Mouse (Mus musculus) embryonic facial prominence, embryonic 14.5 days (tissue): ENCODE results near the gene Lmo3. TPM values are rescaled to one million over a fixed set of nuclear protein-coding genes. Genes with fewer than 3 reads are reported as not detected.

ENCODE experiments used
- ATAC-seq: fragments of 200-750 bp; cut with Nextera tagmentation; 2 replicates; pipeline ENCODE4 v1.8.0; 2017; ENCODE audit warnings: low read depth, moderate number of reproducible peaks, moderate TSS enrichment
- DNase-seq: peaks from one replicate; pipeline ENCODE4 v3.0.0-alpha.2; 2015; ENCODE audit warnings: low spot score
- H3K27ac ChIP-seq: fragments of 300-500 bp; sonication (generic); replicated peaks from 2 replicates; pipeline ENCODE4 v1.5.1; 2014; ENCODE audit warnings: low read depth, mild to moderate bottlenecking, low read length, moderate library complexity
- H3K27me3 ChIP-seq: fragments of 300-500 bp; sonication (generic); replicated peaks from 2 replicates; pipeline ENCODE4 v1.6.1; 2014; ENCODE audit warnings: low read length; ENCODE audit not compliant: control insufficient read depth, insufficient read depth
- H3K36me3 ChIP-seq: fragments of 300-500 bp; sonication (generic); 2 replicates; pipeline ENCODE4 v1.6.1; 2014; ENCODE audit warnings: low read length, mixed read lengths; ENCODE audit not compliant: control insufficient read depth, insufficient read depth
- H3K4me1 ChIP-seq: fragments of 300-500 bp; sonication (generic); 2 replicates; pipeline ENCODE4 v1.6.1; 2014; ENCODE audit warnings: antibody characterized with exemption, low read length; ENCODE audit not compliant: control insufficient read depth, insufficient read depth
- H3K4me2 ChIP-seq: fragments of 300-500 bp; sonication (generic); 2 replicates; pipeline ENCODE4 v1.6.1; 2014; ENCODE audit warnings: low read depth, mild to moderate bottlenecking, low read length, moderate library complexity, mixed read lengths
- H3K4me3 ChIP-seq: fragments of 300-500 bp; sonication (generic); 2 replicates; pipeline ENCODE4 v1.5.1; 2014; ENCODE audit warnings: low read depth, mild to moderate bottlenecking, low read length
- H3K9ac ChIP-seq: fragments of 300-500 bp; sonication (generic); 2 replicates; pipeline ENCODE4 v1.6.1; 2014; ENCODE audit warnings: low read depth, mild to moderate bottlenecking, low read length, moderate library complexity, mixed read lengths
- H3K9me3 ChIP-seq: fragments of 300-500 bp; sonication (generic); 2 replicates; pipeline ENCODE4 v1.6.1; 2016; ENCODE audit warnings: low read length; ENCODE audit not compliant: control insufficient read depth
- WGBS: fragments of 180-500 bp; shearing (Covaris S2); extraction: QIAGEN DNeasy Blood & Tissue Kit; methylation state at CpG from one replicate; pipeline ENCODE4 v1.1.7; 2014; 5-methylcytosine and 5-hydroxymethylcytosine counted together
- polyA plus RNA-seq: library from polyadenylated mRNA; unstranded; fragments of >200 nt; fragmentation: Nextera tagmentation; extraction: Ambion mirVana; gene quantifications from 2 replicates; pipeline ENCODE4 v1.2.1, GENCODE M21; 2014

Gene Lmo3
- polyA plus RNA-seq, 1 experiment from 2014 or later, result 2.5 TPM

DNA sequence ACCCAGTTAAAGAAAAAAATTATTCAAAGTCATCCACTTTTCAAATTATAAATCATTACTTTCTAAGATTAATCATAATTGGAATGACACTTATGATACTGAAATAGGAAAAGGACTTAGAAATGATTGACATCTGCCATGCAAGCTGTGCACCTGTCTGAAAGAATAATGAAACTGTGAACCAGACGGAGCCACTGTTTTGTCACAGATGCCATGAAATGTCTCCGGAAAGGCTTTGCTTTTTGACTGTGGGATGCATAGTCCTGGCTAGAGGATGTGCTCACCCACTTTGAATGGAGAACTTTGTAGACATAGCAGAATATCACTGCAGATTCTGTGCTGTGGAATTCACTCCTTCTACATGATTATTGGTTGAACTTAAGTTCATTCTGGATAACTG lies 18.4 kb downstream of the Lmo3 start:
- Histone ChIP-seq H3K36me3 (no peaks in the 10 kb centered on the region), H3K4me1 (no peaks in the 10 kb centered on the region), H3K27ac (no peak overlapping the region), H3K9me3 (no peaks in the 10 kb centered on the region), H3K27me3 (no peaks in the 10 kb centered on the region), H3K4me3 (no peak overlapping the region), H3K4me2 (no peak overlapping the region), H3K9ac (no peak overlapping the region)
- 74% methylated on average over 2 of the region's 2 CpGs for WGBS
- no peak for ATAC-seq
- no peak for DNase-seq

DNA sequence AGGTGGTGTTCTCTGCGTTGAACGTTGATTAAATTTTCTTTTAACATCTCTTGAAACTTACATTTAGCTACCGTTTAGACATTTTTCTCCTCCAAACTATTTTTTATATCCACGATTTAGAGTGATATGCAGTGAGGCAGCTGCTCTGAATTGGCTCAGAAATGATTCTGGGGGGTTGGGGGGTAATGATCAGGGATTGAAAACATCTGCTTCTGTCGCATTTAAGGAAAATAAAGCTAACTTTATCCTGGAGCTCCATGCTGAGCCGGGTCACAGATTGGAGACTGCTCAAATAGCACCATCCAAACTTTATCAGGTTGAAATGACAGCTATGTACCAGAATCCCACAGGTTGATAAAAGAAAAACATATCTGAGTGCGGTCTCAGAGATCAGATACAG lies 29.6 kb downstream of the Lmo3 start:
- DNase-seq, result peak; percentile 5
- WGBS, result 32% methylated on average over 7 of the region's 7 CpGs
- Histone ChIP-seq H3K4me3 (no peak overlapping the region), H3K9ac (no peak overlapping the region), H3K27ac (no peak overlapping the region), H3K27me3 (no peaks in the 10 kb centered on the region), H3K4me2 (no peak overlapping the region), H3K36me3 (no peaks in the 10 kb centered on the region), H3K9me3 (no peaks in the 10 kb centered on the region), H3K4me1 (peaks cover 9% of the 10 kb centered on the region)
- ATAC-seq, result no peak

DNA sequence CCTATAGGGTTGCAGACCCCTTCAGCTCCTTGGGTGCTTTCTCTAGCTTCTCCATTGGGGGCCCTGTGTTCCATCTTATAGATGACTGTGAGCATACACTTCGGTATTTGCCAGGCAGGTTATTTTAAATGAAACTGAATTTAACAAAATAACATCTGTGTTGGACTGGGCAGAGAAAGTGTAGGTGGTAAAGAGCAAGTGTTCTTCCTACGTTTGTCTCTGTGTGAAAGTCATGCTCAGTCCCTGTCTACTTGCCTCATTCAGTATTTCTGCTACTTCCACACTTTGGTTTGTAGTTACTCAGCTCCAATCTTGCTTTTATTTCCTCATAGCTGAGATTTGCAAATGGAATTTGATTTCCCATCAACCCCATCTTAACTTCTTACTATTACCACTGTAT lies 46.9 kb downstream of the Lmo3 start:
- no peak overlapping the region for H3K4me2 ChIP-seq
- ATAC-seq (no peak), DNase-seq (no peak)
- no peaks in the 10 kb centered on the region for H3K36me3 ChIP-seq
- 66% methylated on average over 2 of the region's 2 CpGs for WGBS
- no peak overlapping the region for H3K4me3 ChIP-seq
- H3K4me1 ChIP-seq, result no peaks in the 10 kb centered on the region
- no peaks in the 10 kb centered on the region for H3K27me3 ChIP-seq
- no peak overlapping the region for H3K9ac ChIP-seq
- no peak overlapping the region for H3K27ac ChIP-seq
- H3K9me3 ChIP-seq, result no peaks in the 10 kb centered on the region

- H3K9ac ChIP-seq, result no peak overlapping the region
- H3K4me2 ChIP-seq, result no peak overlapping the region
- H3K27me3 ChIP-seq, result no peaks in the 10 kb centered on the region
- no peaks in the 10 kb centered on the region for H3K36me3 ChIP-seq
- H3K4me1 ChIP-seq, result no peaks in the 10 kb centered on the region
- no peak overlapping the region for H3K27ac ChIP-seq
- no peaks in the 10 kb centered on the region for H3K9me3 ChIP-seq
- peak; percentile 60 for DNase-seq
- ATAC-seq, result peak; percentile 41; the same call in 1 of the 2 replicates
- H3K4me3 ChIP-seq, result no peak overlapping the region
- WGBS, result 46% methylated on average over 1 of the region's 1 CpGs
These were observed 75.1 kb downstream of the Lmo3 start for GRCm38 (mm10) chr6:138506642-138507041.

GRCm38 (mm10) chr6:138503946-138504345 lies 77.8 kb downstream of the Lmo3 start:
- no peak overlapping the region for H3K27ac ChIP-seq
- no peak for ATAC-seq

GRCm38 (mm10) chr6:138482834-138483233 lies 98.9 kb downstream of the Lmo3 start:
- no peak overlapping the region for H3K9ac ChIP-seq
- no peak overlapping the region for H3K4me3 ChIP-seq
- ATAC-seq (no peak), DNase-seq (peak; percentile 3)
- no peaks in the 10 kb centered on the region for H3K27me3 ChIP-seq
- H3K36me3 ChIP-seq, result no peaks in the 10 kb centered on the region
- H3K27ac ChIP-seq, result no peak overlapping the region
- H3K4me1 ChIP-seq, result no peaks in the 10 kb centered on the region
- WGBS, result 21% methylated on average over 3 of the region's 3 CpGs
- no peak overlapping the region for H3K4me2 ChIP-seq
- no peaks in the 10 kb centered on the region for H3K9me3 ChIP-seq

More at GRCm38 (mm10) chr6:138503946-138504345, 77.8 kb downstream of the Lmo3 start:
- no peaks in the 10 kb centered on the region for H3K4me1 ChIP-seq
- H3K4me2 ChIP-seq, result no peak overlapping the region
- no peak for DNase-seq
- no peaks in the 10 kb centered on the region for H3K27me3 ChIP-seq
- 86% methylated on average over 1 of the region's 1 CpGs for WGBS
- H3K9ac ChIP-seq, result no peak overlapping the region
- no peak overlapping the region for H3K4me3 ChIP-seq
- H3K36me3 ChIP-seq, result no peaks in the 10 kb centered on the region
- no peaks in the 10 kb centered on the region for H3K9me3 ChIP-seq

GRCm38 (mm10) chr6:138477611-138478010 lies 104.2 kb downstream of the Lmo3 start:
- DNase-seq, result peak; percentile 64
- Histone ChIP-seq H3K27ac (no peak overlapping the region), H3K4me3 (no peak overlapping the region), H3K4me2 (no peak overlapping the region), H3K9me3 (no peaks in the 10 kb centered on the region), H3K4me1 (no peaks in the 10 kb centered on the region), H3K27me3 (no peaks in the 10 kb centered on the region), H3K36me3 (no peaks in the 10 kb centered on the region), H3K9ac (no peak overlapping the region)
- ATAC-seq, result 0 out of 2 replicates have a peak, but pooled peaks have one; percentile 53
- 15% methylated on average over 5 of the region's 5 CpGs for WGBS

- Histone ChIP-seq H3K27me3 (no peaks in the 10 kb centered on the region), H3K9me3 (no peaks in the 10 kb centered on the region), H3K4me2 (no peak overlapping the region)
These were observed 112.6 kb downstream of the Lmo3 start for GRCm38 (mm10) chr6:138469204-138469603.

GRCm38 (mm10) chr6:138444515-138445048 lies 137.2 kb downstream of the Lmo3 start:
- 55% methylated on average over 3 of the region's 3 CpGs for WGBS
- Histone ChIP-seq H3K36me3 (no peaks in the 10 kb centered on the region), H3K4me2 (no peak overlapping the region), H3K27me3 (no peaks in the 10 kb centered on the region), H3K4me1 (no peaks in the 10 kb centered on the region), H3K9me3 (no peaks in the 10 kb centered on the region), H3K27ac (no peak overlapping the region), H3K4me3 (no peak overlapping the region), H3K9ac (no peak overlapping the region)
- ATAC-seq, result no peak
- no peak for DNase-seq

More at GRCm38 (mm10) chr6:138469204-138469603, 112.6 kb downstream of the Lmo3 start:
- Histone ChIP-seq H3K27ac (no peak overlapping the region), H3K4me3 (no peak overlapping the region), H3K36me3 (no peaks in the 10 kb centered on the region), H3K9ac (no peak overlapping the region), H3K4me1 (no peaks in the 10 kb centered on the region)
- WGBS, result 73% methylated on average over 4 of the region's 4 CpGs
- no peak for ATAC-seq
- DNase-seq, result no peak
